Comparison of ENCODE assay signal across 8 mouse cellular contexts in the genomic region with DNA sequence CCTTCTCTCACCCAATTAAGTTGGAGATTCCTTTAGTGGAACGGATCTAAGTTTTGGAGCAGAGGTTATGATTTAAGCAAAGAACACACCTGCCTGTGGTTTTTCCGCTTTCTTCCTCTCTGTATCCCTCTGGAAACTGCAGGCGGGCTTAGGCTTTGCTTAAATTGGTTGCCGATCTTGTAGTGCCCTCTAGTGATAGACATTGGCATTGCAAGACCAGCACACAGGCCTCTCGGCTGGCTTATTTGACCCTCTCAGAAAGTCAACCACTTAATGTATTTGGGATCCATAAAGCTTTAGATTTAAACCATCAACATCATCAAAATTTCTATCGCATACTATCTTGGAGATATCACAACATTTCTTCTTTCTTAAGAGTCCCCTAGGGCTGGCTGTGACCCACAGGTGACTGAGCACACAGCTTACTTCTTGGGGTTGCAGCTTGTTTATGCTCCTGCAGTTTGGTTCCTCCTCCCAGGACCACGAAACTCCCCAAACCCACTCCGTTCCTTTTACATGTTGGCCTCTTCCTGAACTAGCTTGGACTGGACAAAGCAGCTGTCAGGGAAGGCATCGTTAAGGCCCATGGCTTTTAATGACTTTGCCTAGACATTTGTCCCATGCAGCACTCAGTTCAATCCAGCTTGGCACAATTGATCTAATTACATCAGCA.
DNase-seq lines count a peak whose midpoint lies in the region; ATAC-seq and TF ChIP-seq lines count a peak whose summit lies in the region.

No protein-coding gene starts in this region.

- no peak overlapping the region for H3K27ac ChIP-seq in forebrain, embryonic 15.5 days (replicated peaks)
- H3K27ac ChIP-seq in layer of hippocampus, adult 2 months = no peak overlapping the region
- no peak overlapping the region for H3K27ac ChIP-seq in lung, postnatal 0 days (ENCODE audit: low read length)

- WGBS in forebrain, embryonic 15.5 days = 7% methylated on average over 9 of the region's 9 CpGs
- 19% methylated on average over 9 of the region's 9 CpGs for WGBS in lung, postnatal 0 days

- peak; percentile 99 for TF ChIP-seq CTCF in layer of hippocampus, adult 2 months (conservative IDR thresholded peaks at IDR 0.05)
- TF ChIP-seq CTCF in lung, postnatal 0 days (IDR thresholded peaks at IDR 0.05) = peak; percentile 95

- no peak overlapping the region for H3K4me3 ChIP-seq in forebrain, embryonic 15.5 days
- H3K4me3 ChIP-seq in layer of hippocampus, adult 2 months = no peak overlapping the region
- no peak overlapping the region for H3K4me3 ChIP-seq in lung, postnatal 0 days (ENCODE audit: low read depth, low read length)

- H3K4me2 ChIP-seq in forebrain, embryonic 15.5 days (replicated peaks) = no peak overlapping the region
- H3K4me2 ChIP-seq in lung, postnatal 0 days (replicated peaks; ENCODE audit: low read depth, low read length) = no peak overlapping the region

- peak; percentile 83 for DNase-seq in MN1 (ENCODE audit: low spot score)
- DNase-seq in cerebellum, adult 11-12 months = peak; percentile 49
- DNase-seq in heart, postnatal 4 days = peak; percentile 85
- DNase-seq in layer of hippocampus, adult 2 months (ENCODE audit: low spot score in 2 of 2) = peak; percentile 85 to 87
- DNase-seq in lung, postnatal 0 days (ENCODE audit: low spot score) = peak; percentile 87
- DNase-seq in ovary, postnatal 36 days (ENCODE audit: low spot score) = peak; percentile 41
- DNase-seq in urinary bladder, postnatal 25 days (ENCODE audit: low spot score) = peak; percentile 64

- peak; percentile 84 for ATAC-seq in forebrain, embryonic 15.5 days (replicated peaks)
- peak; percentile 75 for ATAC-seq in lung, postnatal 0 days

- H3K9me3 ChIP-seq in forebrain, embryonic 15.5 days = no peaks in the 10 kb centered on the region
- H3K9me3 ChIP-seq in lung, postnatal 0 days (ENCODE audit: low read length) = no peaks in the 10 kb centered on the region

- no peaks in the 10 kb centered on the region for H3K4me1 ChIP-seq in forebrain, embryonic 15.5 days
- no peaks in the 10 kb centered on the region for H3K4me1 ChIP-seq in lung, postnatal 0 days (ENCODE audit: insufficient read depth, low read depth, low read length)

- no peak overlapping the region for H3K9ac ChIP-seq in forebrain, embryonic 15.5 days (replicated peaks)
- H3K9ac ChIP-seq in lung, postnatal 0 days (replicated peaks; ENCODE audit: low read depth) = no peak overlapping the region

- H3K36me3 ChIP-seq in forebrain, embryonic 15.5 days = no peaks in the 10 kb centered on the region
- H3K36me3 ChIP-seq in lung, postnatal 0 days (ENCODE audit: insufficient read depth, low read length) = no peaks in the 10 kb centered on the region

- no peaks in the 10 kb centered on the region for H3K27me3 ChIP-seq in forebrain, embryonic 15.5 days
- no peaks in the 10 kb centered on the region for H3K27me3 ChIP-seq in lung, postnatal 0 days (replicated peaks; ENCODE audit: insufficient read depth, low read length)

- no peak for TF ChIP-seq EP300 in lung, postnatal 0 days (IDR thresholded peaks at IDR 0.05)
